Mouse (Mus musculus) gastrocnemius, adult 18-20 months (tissue): ENCODE measurements around the gene Tgfbr1. TPM values are rescaled to one million over a fixed set of nuclear protein-coding genes. Genes with fewer than 3 reads are reported as not detected.

ENCODE experiments used
- DNase-seq: peaks from one replicate; pipeline ENCODE4 v3.0.0; 2021; ENCODE audit warnings: low spot score
- long read RNA-seq, 2 experiments: library from polyadenylated mRNA; stranded (forward); transcript quantifications; one replicate each; pipeline ENCODE4 v2.0.0; 2021
- total RNA-seq, 2 experiments: library from RNA; stranded (reverse); gene quantifications; 2 replicates each; pipeline ENCODE4 v1.2.3; 2021

The Tgfbr1 gene
- 10 to 100 TPM; 21.5 to 24.3 TPM for total RNA-seq
- long read RNA-seq, experiment 1, full-length matches to known transcripts = 44 of 57 reads
- long read RNA-seq, experiment 1, partial matches to known transcripts = 10 of 57 reads
- long read RNA-seq, experiment 1, other reads (novel, unspliced or antisense) = 3 of 57 reads
- long read RNA-seq, experiment 2, full-length matches to known transcripts = 36 of 48 reads
- long read RNA-seq, experiment 2, partial matches to known transcripts = 2 of 48 reads
- long read RNA-seq, experiment 2, other reads (novel, unspliced or antisense) = 10 of 48 reads

GRCm38 (mm10) chr4:47352803-47353388, at the start of gene Tgfbr1:
Gene Tgfbr1 (plus strand): TSS chr4:47353222.
- DNase-seq = peak; percentile 98

- DNase-seq = no peak
Measured at GRCm38 (mm10) chr4:47303340-47303998, 49.6 kb upstream of the Tgfbr1 start.

GRCm38 (mm10) chr4:47309886-47310625, 43.0 kb upstream of the Tgfbr1 start:
- no peak for DNase-seq

- no peak for DNase-seq
Measured at GRCm38 (mm10) chr4:47310812-47311211, 42.2 kb upstream of the Tgfbr1 start.

GRCm38 (mm10) chr4:47311467-47311866, 41.6 kb upstream of the Tgfbr1 start:
- no peak for DNase-seq

GRCm38 (mm10) chr4:47311929-47312328, 41.1 kb upstream of the Tgfbr1 start:
- no peak for DNase-seq

GRCm38 (mm10) chr4:47312676-47313075, 40.3 kb upstream of the Tgfbr1 start:
- peak; percentile 34 for DNase-seq

- DNase-seq = no peak
Measured at GRCm38 (mm10) chr4:47313710-47314410, 39.2 kb upstream of the Tgfbr1 start.

GRCm38 (mm10) chr4:47315458-47315857, 37.6 kb upstream of the Tgfbr1 start:
- no peak for DNase-seq

GRCm38 (mm10) chr4:47316432-47316831, 36.6 kb upstream of the Tgfbr1 start:
- DNase-seq = peak; percentile 51

GRCm38 (mm10) chr4:47319561-47320321, 33.3 kb upstream of the Tgfbr1 start:
- DNase-seq = no peak

- DNase-seq = no peak
Measured at GRCm38 (mm10) chr4:47322315-47322714, 30.7 kb upstream of the Tgfbr1 start.

GRCm38 (mm10) chr4:47324206-47324605, 28.8 kb upstream of the Tgfbr1 start:
- no peak for DNase-seq

GRCm38 (mm10) chr4:47327782-47328181, 25.2 kb upstream of the Tgfbr1 start:
- DNase-seq = no peak

- no peak for DNase-seq
Measured at GRCm38 (mm10) chr4:47329285-47329684, 23.7 kb upstream of the Tgfbr1 start.

- DNase-seq = no peak
Measured at GRCm38 (mm10) chr4:47330378-47331052, 22.5 kb upstream of the Tgfbr1 start.

GRCm38 (mm10) chr4:47332812-47333343, 20.1 kb upstream of the Tgfbr1 start:
- DNase-seq = no peak

GRCm38 (mm10) chr4:47333541-47333940, 19.5 kb upstream of the Tgfbr1 start:
- DNase-seq = no peak

- peak; percentile 24 for DNase-seq
Measured at GRCm38 (mm10) chr4:47336941-47337600, 16.0 kb upstream of the Tgfbr1 start.
